Mouse (Mus musculus): ENCODE data around the gene Cblb. TPM values are rescaled to one million over a fixed set of nuclear protein-coding genes. Genes with fewer than 3 reads are reported as not detected.
A peak's percentile ranks its signal among the peaks of the same experiment; 100 is the strongest.

Cblb gene
- polyA plus RNA-seq, 2 experiments, result 1.8 TPM

- no peak overlapping the region for H3K4me3 ChIP-seq (ENCODE audit: insufficient read depth in 1 of 2, low read depth in 2 of 2, low read length in 2 of 2)
- H3K27ac ChIP-seq, result no peak overlapping the region
- no peaks in the 10 kb centered on the region for H3K9me3 ChIP-seq (ENCODE audit: control insufficient read depth, low read length)
- H3K4me2 ChIP-seq (ENCODE audit: low read depth), result peak overlapping the region; percentile 36
- ATAC-seq (ENCODE audit: insufficient read depth) (peak; percentile 59; the same call in 1 of the 2 replicates), DNase-seq (ENCODE audit: low read depth in 3 of 3, low spot score in 3 of 3) (no peak)
- no peaks in the 10 kb centered on the region for H3K27me3 ChIP-seq (ENCODE audit: control insufficient read depth, insufficient read depth, low read length)
- whole genome bisulfite sequencing (ENCODE audit: insufficient replicate concordance), result 54% methylated on average over 3 of the region's 3 CpGs
- no peak overlapping the region for H3K9ac ChIP-seq (replicated peaks)
- H3K36me3 ChIP-seq (replicated peaks; ENCODE audit: control insufficient read depth, insufficient read depth, low read depth), result no peaks in the 10 kb centered on the region
- TF ChIP-seq EP300 (IDR thresholded peaks at IDR 0.05; ENCODE audit: low read depth), result no peak; the same call in 1 of the 2 replicates
- no peak for TF ChIP-seq CTCF (IDR thresholded peaks at IDR 0.05; ENCODE audit: low read depth)
- H3K4me1 ChIP-seq (replicated peaks; ENCODE audit: control insufficient read depth in 2 of 2, insufficient read depth in 2 of 2, low read length in 1 of 2), result peaks cover 9 to 12% of the 10 kb centered on the region in 2 experiments
Observed at GRCm38 (mm10) chr16:52068517-52068874, 37.5 kb downstream of the Cblb start.

- Histone ChIP-seq H3K9ac (replicated peaks) (no peak overlapping the region), H3K9me3 (ENCODE audit: control insufficient read depth, low read length) (no peaks in the 10 kb centered on the region), H3K36me3 (replicated peaks; ENCODE audit: control insufficient read depth, insufficient read depth, low read depth) (no peaks in the 10 kb centered on the region), H3K4me2 (ENCODE audit: low read depth) (no peak overlapping the region), H3K27ac (no peak overlapping the region), H3K4me1 (replicated peaks; ENCODE audit: control insufficient read depth in 2 of 2, insufficient read depth in 2 of 2, low read length in 1 of 2) (peaks cover 9 to 12% of the 10 kb centered on the region in 2 experiments), H3K27me3 (ENCODE audit: control insufficient read depth, insufficient read depth, low read length) (no peaks in the 10 kb centered on the region), H3K4me3 (ENCODE audit: insufficient read depth in 1 of 2, low read depth in 2 of 2, low read length in 2 of 2) (no peak overlapping the region)
- WGBS (ENCODE audit: insufficient replicate concordance), result 73% methylated on average over 6 of the region's 6 CpGs
- TF ChIP-seq EP300 (IDR thresholded peaks at IDR 0.05; ENCODE audit: low read depth) (no peak), CTCF (IDR thresholded peaks at IDR 0.05; ENCODE audit: low read depth) (no peak)
- no peak for DNase-seq (ENCODE audit: low read depth in 3 of 3, low spot score in 3 of 3)
- no peak for ATAC-seq (ENCODE audit: insufficient read depth)
Observed at GRCm38 (mm10) chr16:52069648-52070047, 38.6 kb downstream of the Cblb start.

GRCm38 (mm10) chr16:52070128-52070527, 39.1 kb downstream of the Cblb start:
- TF ChIP-seq EP300 (IDR thresholded peaks at IDR 0.05; ENCODE audit: low read depth), result no peak
- TF ChIP-seq CTCF (IDR thresholded peaks at IDR 0.05; ENCODE audit: low read depth), result no peak
- H3K9me3 ChIP-seq (ENCODE audit: control insufficient read depth, low read length), result no peaks in the 10 kb centered on the region
- H3K4me1 ChIP-seq (replicated peaks; ENCODE audit: control insufficient read depth in 2 of 2, insufficient read depth in 2 of 2, low read length in 1 of 2), result peaks cover 9 to 12% of the 10 kb centered on the region in 2 experiments
- ATAC-seq (ENCODE audit: insufficient read depth) (no peak), DNase-seq (ENCODE audit: low read depth in 3 of 3, low spot score in 3 of 3) (no peak)
- 74% methylated on average over 5 of the region's 5 CpGs for WGBS (ENCODE audit: insufficient replicate concordance)
- H3K27me3 ChIP-seq (ENCODE audit: control insufficient read depth, insufficient read depth, low read length), result no peaks in the 10 kb centered on the region
- no peak overlapping the region for H3K27ac ChIP-seq
- no peak overlapping the region for H3K4me3 ChIP-seq (ENCODE audit: insufficient read depth in 1 of 2, low read depth in 2 of 2, low read length in 2 of 2)
- H3K36me3 ChIP-seq (replicated peaks; ENCODE audit: control insufficient read depth, insufficient read depth, low read depth), result no peaks in the 10 kb centered on the region
- H3K4me2 ChIP-seq (ENCODE audit: low read depth), result no peak overlapping the region
- H3K9ac ChIP-seq (replicated peaks), result no peak overlapping the region

GRCm38 (mm10) chr16:52071290-52071689, 40.3 kb downstream of the Cblb start:
- Histone ChIP-seq H3K9me3 (ENCODE audit: control insufficient read depth, low read length) (no peaks in the 10 kb centered on the region), H3K36me3 (replicated peaks; ENCODE audit: control insufficient read depth, insufficient read depth, low read depth) (no peaks in the 10 kb centered on the region), H3K27me3 (ENCODE audit: control insufficient read depth, insufficient read depth, low read length) (no peaks in the 10 kb centered on the region), H3K4me3 (ENCODE audit: insufficient read depth in 1 of 2, low read depth in 2 of 2, low read length in 2 of 2) (no peak overlapping the region), H3K9ac (replicated peaks) (no peak overlapping the region), H3K27ac (no peak overlapping the region), H3K4me1 (replicated peaks; ENCODE audit: control insufficient read depth in 2 of 2, insufficient read depth in 2 of 2, low read length in 1 of 2) (peaks cover 9 to 12% of the 10 kb centered on the region in 2 experiments), H3K4me2 (ENCODE audit: low read depth) (no peak overlapping the region)
- no peak for DNase-seq (ENCODE audit: low read depth in 3 of 3, low spot score in 3 of 3)
- ATAC-seq (ENCODE audit: insufficient read depth), result no peak
- 55% methylated on average over 2 of the region's 2 CpGs for WGBS (ENCODE audit: insufficient replicate concordance)
- no peak for TF ChIP-seq CTCF (IDR thresholded peaks at IDR 0.05; ENCODE audit: low read depth)
- no peak for TF ChIP-seq EP300 (IDR thresholded peaks at IDR 0.05; ENCODE audit: low read depth)

GRCm38 (mm10) chr16:52071766-52072209, 40.8 kb downstream of the Cblb start:
- Histone ChIP-seq H3K4me1 (replicated peaks; ENCODE audit: control insufficient read depth in 2 of 2, insufficient read depth in 2 of 2, low read length in 1 of 2) (peaks cover 9 to 12% of the 10 kb centered on the region in 2 experiments), H3K9ac (replicated peaks) (no peak overlapping the region), H3K36me3 (replicated peaks; ENCODE audit: control insufficient read depth, insufficient read depth, low read depth) (no peaks in the 10 kb centered on the region), H3K4me2 (ENCODE audit: low read depth) (no peak overlapping the region), H3K27me3 (ENCODE audit: control insufficient read depth, insufficient read depth, low read length) (no peaks in the 10 kb centered on the region), H3K27ac (no peak overlapping the region), H3K4me3 (ENCODE audit: insufficient read depth in 1 of 2, low read depth in 2 of 2, low read length in 2 of 2) (no peak overlapping the region), H3K9me3 (ENCODE audit: control insufficient read depth, low read length) (no peaks in the 10 kb centered on the region)
- ATAC-seq (ENCODE audit: insufficient read depth) (0 out of 2 replicates have a peak, but pooled peaks have one; percentile 14), DNase-seq (ENCODE audit: low read depth in 3 of 3, low spot score in 3 of 3) (no peak)
- WGBS (ENCODE audit: insufficient replicate concordance), result 65% methylated on average over 6 of the region's 6 CpGs
- TF ChIP-seq EP300 (IDR thresholded peaks at IDR 0.05; ENCODE audit: low read depth) (no peak), CTCF (IDR thresholded peaks at IDR 0.05; ENCODE audit: low read depth) (no peak)

All from liver, embryonic 14.5 days (tissue).